Mouse (Mus musculus) CH12.LX (cell line): ENCODE data around the gene Csmd2.

Experiments used
- CTCF ChIP-seq, 2 experiments: IDR thresholded peaks in 1 of 2; conservative IDR thresholded peaks in 1 of 2; 2 replicates each; pipeline ENCODE4 v1.5.1; 2011 to 2012; ENCODE audit warnings: low read depth in 2 of 2, low read length in 2 of 2, improper control_type of control experiment in 1 of 2, inconsistent platforms in 1 of 2, mild to moderate bottlenecking in 1 of 2, moderate library complexity in 1 of 2
- ELF1 ChIP-seq: IDR thresholded peaks from 2 replicates; pipeline ENCODE4 v1.6.1; 2014; ENCODE audit warnings: low read depth, mild to moderate bottlenecking, inconsistent platforms, low read length, improper control_type of control experiment
- ETS1 ChIP-seq: conservative IDR thresholded peaks from 2 replicates; pipeline ENCODE4 v1.6.1; 2012; ENCODE audit warnings: low read depth, mild to moderate bottlenecking, inconsistent platforms, low read length, improper control_type of control experiment, moderate library complexity
- JUND ChIP-seq: conservative IDR thresholded peaks from 2 replicates; pipeline ENCODE4 v1.6.1; 2011; ENCODE audit warnings: low read depth, low read length, improper control_type of control experiment
- KAT2A ChIP-seq: IDR thresholded peaks from 2 replicates; pipeline ENCODE4 v1.6.1; 2012; ENCODE audit warnings: low read length, improper control_type of control experiment, inconsistent platforms; ENCODE audit not compliant: insufficient replicate concordance
- MAX ChIP-seq: IDR thresholded peaks from 2 replicates; pipeline ENCODE4 v1.6.1; 2011; ENCODE audit warnings: low read length, improper control_type of control experiment
- MYC ChIP-seq: IDR thresholded peaks from 2 replicates; pipeline ENCODE4 v1.6.1; 2011; ENCODE audit warnings: low read depth, mild to moderate bottlenecking, improper control_type of control experiment, low read length
- PAX5 ChIP-seq: IDR thresholded peaks from 2 replicates; pipeline ENCODE4 v1.6.1; 2012; ENCODE audit warnings: low read length, inconsistent platforms, mixed read lengths
- POLR2A ChIP-seq: IDR thresholded peaks from 2 replicates; pipeline ENCODE4 v1.6.1; 2011; ENCODE audit warnings: low read depth, mild to moderate bottlenecking, improper control_type of control experiment, low read length
- POLR2AphosphoS2 ChIP-seq: IDR thresholded peaks from 2 replicates; pipeline ENCODE4 v1.6.1; 2011; ENCODE audit warnings: low read depth, low read length, improper control_type of control experiment
- SMC3 ChIP-seq: IDR thresholded peaks from 2 replicates; pipeline ENCODE4 v1.6.1; 2011; ENCODE audit warnings: low read depth, low read length, improper control_type of control experiment

DNA sequence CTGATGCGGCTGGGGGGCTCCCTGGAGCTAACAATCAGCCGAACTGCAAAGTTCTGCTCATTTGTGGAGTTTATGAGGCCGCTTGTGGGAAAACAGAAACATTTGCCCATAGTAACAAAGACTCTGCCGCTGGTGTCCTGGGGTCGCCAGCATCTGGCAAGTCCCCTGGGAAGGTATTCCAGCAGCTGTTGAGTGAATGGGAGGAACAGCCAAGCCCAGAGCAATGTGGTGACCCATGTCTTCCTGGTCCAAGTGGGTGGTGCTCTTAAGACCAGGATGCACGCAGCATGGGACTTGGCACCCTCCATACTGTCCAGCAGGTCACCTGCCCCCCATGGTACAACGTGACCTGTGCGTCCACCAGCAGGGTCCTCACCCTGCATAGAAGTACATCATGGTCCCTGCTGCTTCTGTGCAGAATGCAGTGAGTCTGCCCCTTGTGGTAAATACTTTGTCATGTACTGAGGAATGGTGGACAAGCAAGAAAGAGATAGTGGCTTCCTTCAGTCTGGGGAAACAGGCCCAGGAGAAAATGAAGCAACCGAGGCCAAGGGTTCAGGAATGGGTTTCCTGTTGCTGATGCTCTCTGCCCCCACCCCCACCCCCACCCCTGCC, 281.7 kb downstream of the Csmd2 start:
- TF ChIP-seq POLR2A (no peak), ELF1 (no peak), CTCF (conservative IDR thresholded peaks at IDR 0.05 in 1 of 2, IDR thresholded peaks at IDR 0.05 in 1 of 2; ENCODE audit: low read depth in 2 of 2, low read length in 2 of 2) (no peak), ETS1 (no peak), PAX5 (no peak), MAX (no peak), POLR2AphosphoS2 (no peak), MYC (no peak), SMC3 (no peak), JUND (no peak), KAT2A (no peak)
